Mouse (Mus musculus) embryo, embryonic 11.5 days (tissue): ENCODE measurements around the gene Zfp618.
A peak's percentile ranks its signal among the peaks of the same experiment; 100 is the strongest.

Source experiments
- DNase-seq: peaks from one replicate; pipeline ENCODE4 v3.0.0-alpha.2; 2012; ENCODE audit warnings: low read depth, low spot score

Zfp618 gene

DNA sequence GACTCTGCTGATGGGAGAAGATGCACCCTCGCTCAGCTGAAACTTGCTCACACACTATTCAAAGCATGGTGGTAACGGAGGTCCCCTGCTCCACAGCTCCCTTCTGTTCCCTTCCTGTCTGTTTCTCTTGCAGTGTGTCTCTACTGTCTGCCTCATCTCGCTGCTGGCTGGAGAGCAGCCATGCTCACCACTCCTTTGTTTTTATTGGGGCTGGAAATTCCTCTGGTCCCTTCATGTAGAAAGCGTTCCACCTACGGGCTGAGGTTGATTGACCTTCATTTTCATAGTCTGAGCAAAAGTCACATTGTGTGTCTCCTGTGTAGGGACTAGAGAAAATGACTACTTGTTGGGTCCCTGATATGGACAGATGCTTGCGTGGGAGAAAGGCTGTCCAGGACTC is 102.4 kb downstream of the Zfp618 start:
- no peak for DNase-seq

DNA sequence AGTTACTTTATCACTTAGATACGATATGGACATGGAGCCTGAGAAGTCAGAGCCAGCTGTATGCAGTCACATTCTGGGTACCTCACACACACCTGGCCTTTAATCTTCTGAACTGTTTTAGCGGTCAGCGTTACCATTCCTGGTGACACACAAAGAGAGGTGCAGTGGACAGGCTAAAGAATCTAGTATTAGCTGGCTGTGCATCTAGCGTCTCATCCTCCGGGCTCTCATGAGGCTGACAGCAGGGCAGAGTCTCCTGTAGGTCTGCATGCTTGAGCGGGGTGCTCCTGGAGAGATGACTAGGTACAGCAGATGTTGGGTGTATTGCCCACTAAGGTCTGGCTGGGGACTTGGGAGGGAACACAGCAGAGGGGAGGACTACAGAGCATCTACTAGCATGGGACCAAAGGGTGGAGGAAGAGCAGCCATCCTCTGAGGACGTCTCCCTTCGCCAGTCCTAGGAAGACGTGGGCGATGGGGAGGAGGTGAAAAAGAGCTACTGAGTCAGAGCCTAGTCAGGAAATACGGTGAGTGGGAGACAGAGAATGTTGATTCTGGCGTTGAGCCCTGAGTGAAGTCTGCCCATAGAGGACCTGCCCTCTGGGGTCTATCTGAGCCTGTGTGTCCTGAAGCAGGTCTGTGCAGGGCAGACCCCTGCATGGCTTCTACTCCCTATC is 103.3 kb downstream of the Zfp618 start:
- DNase-seq: no peak

DNA sequence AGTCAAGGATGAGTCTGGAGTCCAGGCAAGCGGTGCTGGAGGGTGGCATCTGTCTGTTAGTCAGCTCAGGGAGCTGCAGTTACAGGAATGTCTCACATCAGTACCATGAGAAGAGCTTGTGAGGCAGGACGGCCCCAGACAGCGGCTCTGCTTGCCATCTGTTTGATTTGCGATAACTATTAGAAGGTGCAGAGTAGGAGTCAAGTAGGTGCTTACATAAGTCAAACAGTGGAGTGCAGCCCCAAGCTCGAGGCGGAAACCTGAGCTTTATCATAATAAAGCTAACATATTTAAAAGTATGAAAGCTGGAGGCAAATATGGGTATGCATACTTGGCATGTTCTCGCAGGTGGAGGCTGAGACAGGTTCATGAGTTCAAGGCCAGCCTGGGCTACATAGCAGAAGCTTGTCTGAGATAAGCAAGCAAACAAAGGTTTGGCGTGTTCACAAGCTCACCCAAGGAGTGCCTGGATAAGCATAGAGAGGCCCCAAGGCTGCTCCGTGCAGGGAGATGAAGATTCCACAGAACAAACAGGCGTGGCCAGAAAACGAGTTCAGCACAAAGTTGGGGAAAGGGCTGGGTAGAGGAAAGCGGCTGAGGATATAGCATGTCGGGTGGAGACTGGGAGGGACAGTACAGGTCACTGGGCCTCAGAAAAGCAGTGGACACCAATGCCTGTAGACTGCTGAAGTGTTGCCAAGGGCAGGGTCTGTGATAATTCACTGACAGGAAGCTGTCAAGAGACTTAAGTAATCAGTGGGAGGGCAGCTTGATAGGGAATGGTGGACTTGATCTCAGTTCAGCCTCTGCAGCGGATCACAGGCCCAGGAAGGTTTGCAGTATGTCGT is 106.3 kb downstream of the Zfp618 start:
- DNase-seq: no peak

DNA sequence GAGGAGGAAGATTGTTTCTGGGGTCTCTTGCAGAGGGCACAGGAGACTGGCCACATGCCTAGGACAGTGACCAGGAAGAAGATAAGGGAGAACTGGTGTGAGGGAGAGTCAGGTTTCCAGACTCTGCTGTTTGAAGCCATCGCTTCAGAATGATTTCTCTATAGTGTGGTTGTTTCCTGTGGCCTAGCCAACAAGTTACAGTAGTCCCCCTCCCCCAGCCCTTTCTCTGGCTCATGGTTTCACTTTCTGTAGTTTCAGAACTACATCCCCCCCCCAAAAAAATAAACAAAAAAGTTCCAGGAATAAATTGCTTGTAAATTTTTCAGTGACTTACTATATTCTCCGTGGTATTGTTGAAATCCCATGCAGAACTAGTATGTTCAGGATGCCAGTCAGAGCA is 107.8 kb downstream of the Zfp618 start:
- no peak for DNase-seq

DNA sequence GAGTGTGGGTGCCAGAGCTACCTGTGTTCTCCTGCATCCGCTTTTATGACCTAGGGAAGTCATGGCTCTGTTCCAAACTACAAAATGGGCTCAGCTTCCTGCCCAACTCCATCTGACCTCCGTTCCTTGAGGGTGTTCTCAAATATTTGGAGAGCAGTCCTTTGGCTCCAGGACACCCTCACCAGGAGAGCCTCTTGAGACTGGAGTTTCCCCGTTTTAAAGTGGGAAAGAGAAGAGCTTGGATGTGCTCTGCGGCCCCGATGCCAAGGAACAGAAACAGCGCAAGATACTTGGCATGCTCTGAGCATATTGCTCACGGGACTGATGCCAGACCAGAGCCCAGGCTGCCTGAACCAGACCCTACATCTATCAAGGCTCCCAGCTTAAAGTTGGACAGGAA is 113.8 kb downstream of the Zfp618 start:
- no peak for DNase-seq

DNA sequence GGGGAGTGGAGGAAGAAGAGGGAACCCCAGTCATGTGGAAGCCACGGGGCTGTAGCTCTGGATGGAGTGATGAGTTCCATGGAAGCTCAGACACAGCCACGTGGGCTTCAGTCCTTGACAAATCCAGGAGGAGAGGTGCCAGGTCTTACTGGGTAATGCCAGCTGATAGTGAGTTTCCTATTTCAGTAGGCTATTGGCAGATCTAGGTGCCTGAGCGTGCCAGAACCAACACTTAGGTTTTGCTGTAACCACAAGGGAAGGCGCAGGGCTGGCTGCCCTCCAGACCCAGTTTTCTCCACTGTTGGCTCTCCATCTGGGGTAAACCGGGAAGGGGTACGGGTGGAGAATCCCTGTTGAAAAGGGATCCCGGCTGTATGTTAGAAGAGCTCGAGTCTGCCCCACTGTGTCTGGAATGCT is 119.1 kb downstream of the Zfp618 start:
- DNase-seq: no peak

DNA sequence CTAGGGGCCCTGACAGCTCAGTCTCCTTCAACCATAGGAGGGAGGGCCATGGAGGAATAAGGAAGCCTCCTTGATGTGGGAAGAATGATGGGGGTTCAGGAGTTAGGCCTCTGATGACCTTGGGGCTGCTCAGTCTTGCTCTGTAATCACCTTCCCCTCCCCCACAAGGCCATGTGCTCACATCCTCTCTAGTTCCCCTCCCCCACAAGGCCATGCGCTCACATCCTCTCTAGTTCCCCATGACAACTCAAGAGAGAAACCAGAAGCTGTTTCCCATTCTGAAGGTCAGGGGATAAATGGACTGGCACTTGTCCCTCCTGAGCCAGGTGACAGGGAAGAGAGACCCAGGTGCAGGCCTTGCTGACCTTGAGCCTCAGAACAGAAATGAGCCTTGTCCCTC is 124.1 kb downstream of the Zfp618 start:
- no peak for DNase-seq

DNA sequence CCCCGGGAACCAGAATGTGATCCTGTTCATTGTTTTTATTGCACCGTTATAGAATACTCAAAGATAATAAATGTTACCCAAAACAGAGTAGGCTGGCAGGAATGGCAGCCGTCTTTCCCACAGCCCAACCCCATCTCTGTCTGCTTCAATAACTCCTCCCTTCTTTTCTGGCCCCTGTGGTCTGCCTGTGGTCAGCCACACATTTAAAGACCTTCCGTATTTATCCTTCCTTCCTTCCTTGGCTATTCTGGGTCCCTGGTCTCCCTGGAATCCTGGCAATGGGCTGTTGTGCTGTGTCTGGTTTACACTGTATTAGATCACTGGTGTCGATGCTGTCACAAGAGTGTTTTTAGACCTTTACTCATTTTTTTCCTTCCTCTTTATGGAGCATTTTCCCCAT is 125.8 kb downstream of the Zfp618 start:
- no peak for DNase-seq

DNA sequence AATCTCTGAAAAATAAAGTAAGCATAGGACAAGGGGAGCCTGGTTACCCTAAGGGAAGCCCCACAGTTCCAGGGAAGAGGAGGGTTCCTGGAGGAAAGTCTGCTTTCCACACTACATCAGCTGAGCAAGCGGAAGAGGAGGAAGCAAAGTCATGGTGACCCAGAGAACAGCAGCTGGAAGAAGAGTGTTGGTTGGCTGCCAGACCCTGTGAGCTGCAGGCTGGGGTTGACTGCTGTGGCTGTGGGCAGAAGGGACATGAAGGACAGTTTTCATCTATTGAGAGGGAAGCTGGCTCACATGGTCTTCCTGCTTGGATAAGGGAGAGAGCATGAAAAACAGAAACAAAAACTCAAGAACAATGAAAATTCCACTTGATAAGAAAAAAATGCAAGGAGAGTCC is 132.2 kb downstream of the Zfp618 start:
- no peak for DNase-seq

DNA sequence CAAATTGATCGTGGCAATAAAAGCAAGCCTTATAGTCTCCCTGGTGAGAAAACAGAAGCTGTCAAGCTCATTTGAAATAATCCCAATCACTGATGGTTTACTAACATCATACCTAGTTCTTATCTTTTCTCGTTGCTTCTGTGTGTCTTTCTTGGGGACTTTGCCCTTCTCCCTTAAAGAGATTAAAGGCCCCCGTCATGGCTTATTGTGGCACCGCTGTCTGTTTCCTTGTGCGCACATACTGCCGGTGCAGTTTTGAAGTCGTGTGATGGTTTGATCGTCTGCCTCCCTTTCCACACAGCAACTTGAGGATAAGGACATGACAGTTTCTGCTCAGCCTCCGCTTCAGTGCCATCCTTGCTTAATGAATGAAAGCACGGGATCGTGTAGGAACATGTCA is 135.1 kb downstream of the Zfp618 start:
- DNase-seq: no peak

DNA sequence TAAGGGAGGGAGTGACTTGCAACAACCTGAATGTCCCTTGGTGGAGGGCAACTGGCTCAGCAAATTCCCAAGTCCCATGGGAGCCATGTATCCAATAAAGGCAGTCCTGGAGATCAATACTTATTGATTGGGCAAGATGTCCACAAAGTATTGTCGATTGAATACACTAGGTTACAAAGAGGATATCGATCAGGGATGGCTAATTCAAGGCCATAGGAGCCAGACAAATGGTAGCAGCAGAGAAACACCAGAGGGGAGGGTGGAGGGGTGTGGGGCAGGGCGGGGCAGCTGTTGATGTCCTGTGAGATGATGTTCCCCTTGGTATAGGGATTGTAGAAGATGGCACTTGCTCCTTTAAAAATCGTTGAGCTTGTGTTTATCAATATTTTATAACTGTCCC is 136.7 kb downstream of the Zfp618 start:
- no peak for DNase-seq

DNA sequence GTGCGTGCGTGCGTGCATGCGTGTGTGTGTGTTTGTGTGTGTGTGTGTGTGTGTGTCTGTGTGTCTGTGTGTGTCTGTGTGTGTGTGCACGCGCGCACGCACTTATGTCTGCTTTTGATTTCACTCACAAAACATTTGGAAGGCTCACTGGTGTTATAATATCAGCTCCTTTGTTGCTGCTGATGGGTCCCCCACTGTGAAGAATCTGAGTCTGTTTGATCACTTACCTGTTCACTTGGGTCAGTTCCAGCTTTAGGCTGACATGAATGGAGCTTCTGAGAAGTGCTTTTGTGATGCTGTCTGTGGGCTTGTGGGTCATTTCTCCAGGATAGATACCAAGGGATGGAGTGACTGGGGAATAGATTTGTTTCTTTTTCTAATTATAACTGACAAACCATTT is 140.3 kb downstream of the Zfp618 start:
- DNase-seq: no peak

DNA sequence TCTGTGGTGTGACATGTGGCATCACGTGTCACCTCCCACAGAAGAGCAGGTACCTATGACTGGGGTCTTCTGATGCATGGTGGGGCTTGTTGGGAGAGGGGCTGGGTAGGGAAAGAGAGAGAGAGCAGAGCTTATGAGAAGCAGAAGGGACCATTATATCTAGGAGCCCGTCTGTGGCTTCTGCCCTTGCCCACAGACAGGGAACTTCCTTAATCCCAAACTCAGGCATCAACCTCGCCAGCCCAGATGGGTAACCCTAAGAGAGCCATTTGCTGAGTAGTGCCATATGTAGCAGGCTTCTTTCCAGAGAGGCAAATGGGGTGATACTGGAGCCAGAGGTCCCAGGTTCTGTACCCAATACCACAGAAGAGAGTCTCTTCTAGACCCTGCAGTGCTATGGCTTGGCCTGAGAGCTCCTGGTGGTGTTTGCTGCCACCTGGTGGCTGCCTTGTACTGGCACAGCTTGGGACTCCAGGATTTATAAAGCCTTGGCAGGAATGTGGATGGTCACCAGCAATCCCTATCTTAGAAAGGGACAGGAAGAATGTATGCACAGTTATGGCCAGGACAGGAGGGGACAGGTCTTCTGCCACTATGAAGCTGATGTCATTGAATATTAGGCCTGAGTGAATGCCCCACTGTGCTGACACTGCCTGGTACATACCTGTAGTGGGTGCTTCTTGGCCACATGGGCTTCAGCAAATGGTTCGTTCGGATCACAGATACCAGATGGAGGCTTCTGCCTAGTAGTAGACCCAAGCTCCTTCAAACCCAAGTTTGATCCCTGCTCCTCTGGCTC is 153.5 kb downstream of the Zfp618 start:
- peak; percentile 77 for DNase-seq

DNA sequence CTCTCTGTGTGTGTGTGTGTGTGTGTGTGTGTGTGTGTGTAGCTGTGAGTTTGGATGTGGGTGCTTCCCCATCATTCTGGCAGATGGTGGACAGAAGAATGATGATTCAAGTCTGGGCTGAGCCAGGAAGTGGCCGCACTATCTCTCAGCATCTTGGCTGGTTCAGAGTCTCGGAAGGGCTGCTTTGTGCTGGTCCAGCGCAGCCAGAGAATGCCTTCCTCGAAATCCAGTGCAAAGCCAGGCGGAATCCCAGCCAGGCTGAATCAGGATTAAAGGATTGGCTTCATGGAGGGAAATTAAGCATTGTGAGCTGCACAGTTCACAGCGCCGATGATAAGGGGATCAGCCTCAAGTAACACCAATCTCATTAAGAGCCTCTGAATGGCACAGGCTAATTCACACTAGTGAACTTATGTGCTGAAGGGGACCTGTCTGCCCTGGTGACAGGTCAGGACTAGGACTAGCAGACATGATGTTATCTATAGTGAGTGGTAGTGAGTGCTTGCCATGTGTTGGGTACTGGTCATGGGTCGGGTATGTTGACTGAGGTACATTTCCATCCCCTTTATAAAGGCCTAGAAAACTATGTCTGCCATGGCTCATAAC is 159.6 kb downstream of the Zfp618 start:
- no peak for DNase-seq

DNA sequence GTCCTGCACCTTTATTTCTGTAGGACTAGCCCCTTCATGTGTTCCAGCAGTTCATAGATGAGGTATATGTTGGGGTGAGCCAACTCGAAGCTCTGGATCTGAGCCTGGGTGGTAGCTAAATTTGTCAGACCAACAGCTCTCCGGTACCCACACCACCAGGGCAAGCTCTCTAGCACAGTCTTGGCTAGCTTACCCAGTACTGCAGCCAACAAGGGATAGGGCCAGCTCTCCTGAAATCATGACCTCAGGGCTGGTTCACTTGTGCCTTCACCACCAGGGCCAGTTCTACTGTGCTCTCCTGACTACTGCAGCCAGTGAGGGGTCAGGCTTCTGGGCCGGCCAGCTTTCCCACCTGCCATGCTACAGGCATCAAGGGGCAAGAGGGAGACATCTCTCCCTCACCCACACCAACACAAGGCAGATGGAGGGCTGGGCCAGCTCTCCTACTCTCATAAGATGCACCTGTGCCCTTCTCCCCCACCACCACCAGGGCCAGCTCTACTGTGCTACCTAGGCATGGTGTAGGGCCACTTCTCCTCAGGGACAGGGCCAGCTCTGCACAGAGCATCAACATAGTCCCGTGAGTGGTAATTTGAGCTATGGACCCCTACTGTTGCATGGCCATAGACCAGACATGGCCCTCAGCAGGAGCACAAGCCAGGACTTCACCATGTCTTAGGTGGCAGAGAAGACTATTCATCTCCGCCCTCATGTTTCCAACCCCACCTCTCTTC is 164.7 kb downstream of the Zfp618 start:
- no peak for DNase-seq

DNA sequence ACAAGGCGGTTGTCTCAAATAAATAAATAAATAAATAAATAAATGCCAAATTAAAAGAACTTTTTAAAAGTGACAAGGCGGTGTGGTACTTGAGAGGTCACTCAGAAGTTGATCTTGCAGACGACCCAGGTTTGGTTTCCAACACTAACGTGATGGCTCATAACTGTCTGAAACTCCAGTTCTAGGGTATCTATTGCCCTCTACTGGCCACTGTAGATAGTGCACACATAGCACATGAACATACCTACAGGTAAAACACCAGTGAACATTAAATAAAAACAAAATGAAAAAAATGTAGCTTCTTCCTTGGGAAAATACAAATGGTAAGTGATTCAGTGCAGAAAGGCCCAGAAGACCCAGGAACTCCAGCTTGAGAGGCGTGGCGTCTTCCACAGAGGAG is 181.9 kb downstream of the Zfp618 start:
- DNase-seq: no peak

DNA sequence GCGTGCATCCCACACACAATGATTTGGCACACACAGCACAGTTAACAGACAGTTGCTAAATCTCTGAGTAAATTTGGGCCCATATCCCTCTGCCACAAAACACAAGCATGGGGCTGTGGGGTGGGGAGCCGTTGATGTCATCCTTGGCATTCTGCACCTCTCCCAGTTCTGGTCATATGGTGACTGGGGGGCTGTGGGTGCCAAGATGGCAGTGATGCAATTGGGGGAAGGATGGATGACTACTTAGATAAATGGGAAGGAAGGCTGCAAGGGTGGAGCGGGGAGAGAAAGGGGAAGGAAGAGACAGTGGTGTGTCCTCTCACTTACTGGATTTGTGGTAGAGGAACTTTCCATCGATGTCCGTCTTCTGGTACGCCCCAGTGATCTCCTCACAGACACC is 185.8 kb downstream of the Zfp618 start:
- no peak for DNase-seq

DNA sequence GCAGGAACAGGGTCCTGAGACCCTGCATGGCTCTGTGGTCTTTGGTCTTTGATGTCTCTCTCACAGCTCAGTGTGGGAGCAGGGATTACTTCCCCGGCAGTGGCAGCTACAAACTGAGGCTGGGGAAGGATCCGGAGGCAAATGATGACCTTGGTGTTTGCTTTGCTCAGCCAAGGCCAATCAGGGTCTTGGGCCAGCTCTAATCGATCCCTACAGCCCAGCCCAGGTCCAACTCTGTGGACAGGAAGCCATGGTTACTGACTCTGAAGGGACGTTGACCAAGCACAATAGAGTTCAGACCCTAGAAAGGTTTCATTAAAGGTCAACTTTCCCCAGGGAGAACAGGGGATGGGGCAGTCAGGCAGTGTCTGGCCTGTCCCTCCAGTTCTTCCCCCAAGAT is 188.7 kb downstream of the Zfp618 start:
- DNase-seq: no peak

DNA sequence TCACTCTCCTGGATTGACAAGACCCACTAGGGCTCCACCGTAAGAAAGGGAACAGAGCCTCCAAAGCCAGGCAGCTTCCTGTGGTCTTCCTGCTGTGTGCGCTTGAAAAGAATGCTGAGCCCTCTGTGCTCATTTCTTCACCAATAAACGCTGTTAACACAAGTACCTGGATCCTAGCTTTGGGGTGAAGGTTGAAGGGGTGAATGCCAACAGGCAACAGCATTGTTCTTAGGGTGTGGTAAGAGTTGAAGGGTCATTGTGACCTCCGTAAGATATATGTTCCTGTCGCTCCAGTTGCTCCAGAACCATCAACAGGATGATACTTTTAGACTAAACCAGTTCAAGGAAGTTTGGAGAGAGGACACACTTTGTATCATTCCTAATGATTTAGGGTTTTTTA is 189.3 kb downstream of the Zfp618 start, which contains the start of gene Ambp:
TSS of gene Ambp (minus strand) at position 101 of the 400 bp plus-strand sequence.
- no peak for DNase-seq

DNA sequence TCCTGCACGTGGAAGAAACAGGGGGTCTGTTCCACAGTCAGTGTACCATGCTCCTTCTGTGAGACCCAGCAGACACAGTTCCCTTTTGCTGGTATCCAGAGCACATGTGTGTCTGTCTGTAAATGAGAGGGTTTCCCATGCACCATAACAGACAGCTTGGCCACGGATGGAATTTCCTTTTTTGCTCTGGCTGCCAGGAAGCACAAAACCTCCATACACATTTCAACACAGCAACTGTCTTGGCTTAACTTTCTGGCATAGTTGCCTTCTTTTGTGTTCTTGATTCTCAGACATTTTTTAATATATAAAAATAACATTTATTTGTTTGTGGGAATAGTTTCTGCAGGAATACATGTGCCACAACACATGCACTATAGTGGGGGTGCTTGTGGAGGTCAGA is 190.2 kb downstream of the Zfp618 start:
- DNase-seq: no peak
